Mouse (Mus musculus) heart, postnatal 10 days (tissue): ENCODE measurements around the gene Iqsec3. TPM values are rescaled to one million over a fixed set of nuclear protein-coding genes. Genes with fewer than 3 reads are reported as not detected.
A peak's percentile ranks its signal among the peaks of the same experiment; 100 is the strongest.

ENCODE experiments used
- DNase-seq, 2 experiments: peaks; one replicate each; pipeline ENCODE4 v3.0.0; 2021
- intact Hi-C: fragments of 180-260 bp; cut with DNase I; formaldehyde crosslinking; loops from one replicate; pipeline ENCODE4 v1.15.1; 2025
- total RNA-seq, 2 experiments: library from RNA; stranded (reverse); gene quantifications; 2 replicates each; pipeline ENCODE4 v1.2.3; 2021

The Iqsec3 gene
- total RNA-seq, 2 experiments from 2014 or later: 0.64 to 0.72 TPM

DNA sequence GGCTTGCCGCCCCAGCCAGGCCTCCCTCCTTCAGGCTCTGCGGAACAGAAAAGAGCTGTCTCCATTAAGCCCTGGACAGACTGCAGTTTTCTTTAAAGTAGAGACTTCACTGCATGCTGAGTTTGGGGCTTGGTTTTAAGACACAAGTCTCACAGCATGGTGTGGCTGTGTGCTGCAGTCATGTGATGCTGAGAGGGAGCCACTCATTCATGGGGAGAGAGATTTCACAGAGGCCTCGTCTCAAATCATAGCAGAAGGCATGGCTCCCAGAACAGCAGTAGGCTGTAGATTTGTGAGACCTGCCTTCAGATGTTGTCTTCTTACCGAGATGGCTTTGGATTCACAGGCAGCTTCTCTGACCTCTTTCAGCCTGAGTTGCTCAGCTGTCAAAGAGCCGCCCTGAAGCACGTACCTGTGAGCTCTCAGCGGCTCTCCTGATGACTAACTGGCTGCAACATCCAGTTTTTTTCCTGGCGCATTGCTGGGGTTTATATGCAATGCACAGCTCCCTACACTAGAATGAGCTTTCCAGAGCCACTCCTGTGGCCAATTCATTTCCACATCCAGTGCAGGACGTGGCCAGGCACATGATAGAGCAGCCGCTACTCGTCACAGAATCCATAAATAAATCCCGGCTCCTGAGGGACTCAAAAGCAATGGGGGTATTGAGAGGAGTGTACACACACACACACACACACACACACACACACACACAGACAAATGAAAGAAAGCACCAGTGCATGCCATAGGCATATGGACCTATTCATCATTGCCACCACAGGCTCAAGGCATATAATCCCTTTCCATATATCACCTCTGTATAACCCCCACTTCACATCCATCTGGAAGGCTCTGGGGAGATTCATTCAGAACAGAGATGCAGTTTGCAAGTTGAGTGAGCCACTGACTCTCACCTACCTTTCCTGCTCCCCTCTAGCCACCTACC, 18.7 kb downstream of the Iqsec3 start:
- no peak for DNase-seq
- intact Hi-C loops: no loop called here

DNA sequence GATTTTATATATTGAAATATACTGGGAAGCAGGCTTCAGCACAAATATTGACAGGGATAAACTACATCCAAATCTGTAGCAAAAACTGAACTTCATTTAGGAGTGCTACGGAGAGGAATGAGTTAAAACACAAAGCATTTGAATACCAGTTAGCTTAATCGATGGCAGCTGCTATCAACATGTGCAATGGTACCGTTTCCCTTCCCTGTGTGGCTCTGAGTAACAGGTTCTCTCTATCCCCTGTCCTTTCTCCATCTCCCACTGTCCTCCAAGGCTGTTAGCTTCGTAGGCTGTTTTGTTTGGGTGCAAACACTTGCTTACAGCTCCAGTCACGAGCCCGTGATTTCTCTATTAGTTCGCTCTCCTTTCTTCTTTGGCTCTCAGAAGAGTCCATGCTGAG, 19.7 kb downstream of the Iqsec3 start:
- no peak for DNase-seq
- intact Hi-C loops: no loop called here

DNA sequence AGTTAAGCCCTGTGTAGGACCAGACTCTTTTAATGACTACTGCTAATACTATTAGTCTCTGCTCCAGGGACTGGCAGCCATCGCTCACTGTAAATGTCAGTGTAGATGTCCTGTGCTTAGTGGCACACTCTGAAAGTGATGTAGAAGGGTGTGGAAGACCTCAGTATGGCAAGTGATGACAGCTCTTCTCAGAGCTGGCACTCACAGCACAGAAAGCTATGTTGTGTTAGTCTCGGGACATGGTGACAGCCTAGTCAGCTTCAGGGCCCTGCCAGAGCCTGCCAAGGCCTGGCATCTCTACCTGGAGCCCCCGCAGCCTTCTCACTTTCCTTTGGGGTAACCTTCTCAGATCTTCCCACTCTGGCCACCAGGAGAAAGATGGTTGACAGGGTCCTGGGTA, 21.8 kb downstream of the Iqsec3 start:
- intact Hi-C loops: no loop called here
- peak; percentile 27 to 52 for DNase-seq

DNA sequence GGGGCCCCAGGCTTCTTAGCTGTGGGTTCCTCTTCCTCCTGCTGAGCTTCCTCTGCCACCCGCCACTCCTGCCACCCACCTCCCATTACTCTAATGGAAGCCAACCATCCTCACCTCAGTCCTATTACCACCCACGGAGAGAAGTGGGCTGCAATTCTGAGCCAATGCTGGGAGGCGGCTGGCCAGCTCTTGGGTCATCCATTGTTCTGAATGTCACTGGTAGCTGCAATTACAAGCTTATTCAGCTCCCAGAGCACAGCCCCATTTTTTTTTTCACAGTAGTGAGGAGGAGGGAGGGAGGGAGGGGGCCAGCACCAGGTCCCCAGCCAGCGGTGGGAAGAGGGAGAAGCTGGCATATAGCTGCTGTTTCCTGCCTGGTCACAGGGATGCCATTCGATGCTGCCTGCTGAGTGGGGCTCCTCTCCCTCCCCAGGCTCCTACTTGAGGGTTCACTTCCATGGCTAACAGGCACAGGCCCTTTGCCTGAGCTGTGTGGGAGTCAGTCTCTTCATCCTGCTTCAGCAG, 32.7 kb downstream of the Iqsec3 start:
- intact Hi-C loops: no loop called here
- no peak for DNase-seq

DNA sequence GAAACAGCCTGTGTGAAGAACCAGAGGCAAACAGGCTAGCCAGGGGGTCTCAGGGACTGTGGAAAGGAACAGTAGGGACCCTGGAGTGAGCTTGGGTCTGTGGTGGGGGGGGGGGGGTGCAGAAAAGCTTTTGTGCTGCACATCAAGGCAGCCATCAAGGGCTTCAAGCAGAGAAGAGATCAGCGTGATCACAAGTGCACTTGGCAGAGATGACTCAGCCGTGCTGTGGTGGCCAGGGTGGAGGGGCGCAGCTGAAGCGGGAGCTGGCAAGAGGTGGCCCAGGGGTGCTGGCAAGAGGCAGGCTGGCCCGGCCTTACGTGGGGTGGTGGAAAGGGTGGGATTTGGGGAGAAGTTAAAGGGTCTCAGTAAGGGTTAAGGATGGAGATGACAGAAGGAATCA, 48.6 kb downstream of the Iqsec3 start:
- no peak for DNase-seq
- intact Hi-C loops: no loop called here

DNA sequence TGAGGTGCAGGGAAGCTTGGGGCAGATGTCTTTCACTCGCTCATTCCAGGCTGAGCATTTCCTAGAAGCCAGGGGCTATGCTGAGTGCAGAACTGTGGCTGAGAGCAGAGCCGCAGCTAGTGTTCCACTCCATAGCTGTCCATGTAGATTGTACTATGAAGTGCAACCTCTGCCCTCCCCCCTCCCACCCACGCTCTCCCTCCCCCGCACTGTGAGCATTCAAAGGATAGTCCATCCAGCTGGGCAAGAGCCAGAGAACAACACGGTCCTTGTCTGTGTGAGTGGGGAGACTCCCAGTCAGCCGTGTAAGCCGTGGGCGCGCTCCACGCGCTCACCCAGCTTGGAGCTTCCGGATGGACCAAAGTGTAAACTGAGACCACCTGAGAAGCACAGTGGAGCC, 49.1 kb downstream of the Iqsec3 start:
- intact Hi-C loops: no loop called here
- no peak for DNase-seq

DNA sequence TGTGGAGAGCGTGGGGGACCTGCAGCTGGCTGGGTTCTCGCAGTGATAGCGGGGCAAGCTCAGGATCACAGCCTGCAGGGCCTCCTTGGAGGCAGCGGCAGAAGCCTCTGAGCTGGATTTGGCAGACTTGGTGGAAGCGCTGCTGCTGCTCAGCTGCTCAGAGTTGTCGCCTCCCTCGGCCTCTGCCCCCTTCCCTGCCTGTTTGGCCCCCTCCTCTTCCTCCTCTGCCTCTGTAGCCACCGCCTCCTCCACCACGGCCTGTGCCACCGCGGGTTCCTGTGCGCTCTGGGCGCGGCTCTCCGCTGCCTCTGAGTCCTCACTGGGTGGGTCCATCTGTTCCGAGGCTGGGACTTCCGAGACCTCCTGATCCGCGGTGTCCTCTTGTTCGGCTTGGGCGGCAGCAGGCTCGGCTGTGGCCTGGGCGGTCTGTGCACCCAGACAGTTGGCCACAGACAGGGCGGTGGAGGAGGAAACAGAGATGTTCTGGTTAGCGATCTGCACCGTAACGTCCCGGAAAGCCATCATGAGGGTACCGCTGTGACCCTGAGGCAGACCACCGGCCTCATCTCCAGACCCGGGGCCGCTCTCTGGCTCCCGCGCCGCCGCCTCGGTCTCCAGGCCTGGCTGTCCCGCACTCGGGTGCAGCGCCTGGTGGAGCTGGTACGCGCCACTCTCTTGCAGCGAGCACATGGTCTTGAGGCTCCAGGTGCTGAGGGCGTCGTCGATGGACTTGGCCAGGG, 60.8 kb downstream of the Iqsec3 start:
- intact Hi-C loops: loop anchor here (5.0 kb wide), 1 partner anchor 120 kb away; no protein-coding TSS in a partner anchor
- peak in 1 of 2 experiments; percentile 2 for DNase-seq

DNA sequence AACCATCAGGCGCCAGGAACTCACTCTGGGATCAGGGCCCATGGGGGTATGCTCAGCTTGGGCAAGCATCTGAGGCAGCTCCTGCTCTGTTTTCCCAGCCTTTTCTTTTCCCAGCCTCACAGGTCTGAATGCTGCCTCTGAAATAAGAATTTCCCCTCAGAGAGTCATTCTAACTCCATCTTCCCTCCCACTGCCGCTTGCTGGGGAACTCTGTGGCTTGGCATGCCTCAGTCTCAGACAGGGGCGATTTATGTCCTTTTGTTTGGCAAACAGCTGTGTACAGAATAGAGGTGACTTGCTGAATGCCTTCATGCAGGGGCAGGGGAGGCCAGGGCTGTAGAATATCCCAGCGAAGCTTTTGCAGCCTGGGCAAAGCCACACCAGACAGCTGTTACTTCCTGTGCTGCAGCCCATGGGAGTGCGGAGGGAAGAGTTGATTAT, 65.9 kb downstream of the Iqsec3 start:
- no peak for DNase-seq
- intact Hi-C loops: no loop called here

DNA sequence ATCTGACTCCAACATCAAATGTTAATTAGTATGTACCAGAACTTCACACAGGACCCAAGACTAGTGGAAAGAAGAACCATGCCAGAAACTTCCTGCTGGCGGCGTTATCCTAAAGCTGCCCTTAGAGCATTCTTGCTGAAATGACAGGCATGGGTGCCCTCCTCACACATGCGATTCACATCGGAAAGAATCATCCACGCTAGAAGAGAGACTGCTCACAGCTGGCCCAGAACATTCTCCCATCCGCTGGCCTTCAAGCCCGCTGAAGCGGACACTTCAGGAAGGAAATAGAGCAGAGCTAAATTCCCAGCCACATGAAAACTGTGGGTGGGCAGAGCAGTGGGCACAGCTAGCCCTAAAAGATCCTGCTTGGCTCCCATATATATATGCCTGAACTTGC, 68.2 kb downstream of the Iqsec3 start:
- intact Hi-C loops: no loop called here
- DNase-seq: no peak

DNA sequence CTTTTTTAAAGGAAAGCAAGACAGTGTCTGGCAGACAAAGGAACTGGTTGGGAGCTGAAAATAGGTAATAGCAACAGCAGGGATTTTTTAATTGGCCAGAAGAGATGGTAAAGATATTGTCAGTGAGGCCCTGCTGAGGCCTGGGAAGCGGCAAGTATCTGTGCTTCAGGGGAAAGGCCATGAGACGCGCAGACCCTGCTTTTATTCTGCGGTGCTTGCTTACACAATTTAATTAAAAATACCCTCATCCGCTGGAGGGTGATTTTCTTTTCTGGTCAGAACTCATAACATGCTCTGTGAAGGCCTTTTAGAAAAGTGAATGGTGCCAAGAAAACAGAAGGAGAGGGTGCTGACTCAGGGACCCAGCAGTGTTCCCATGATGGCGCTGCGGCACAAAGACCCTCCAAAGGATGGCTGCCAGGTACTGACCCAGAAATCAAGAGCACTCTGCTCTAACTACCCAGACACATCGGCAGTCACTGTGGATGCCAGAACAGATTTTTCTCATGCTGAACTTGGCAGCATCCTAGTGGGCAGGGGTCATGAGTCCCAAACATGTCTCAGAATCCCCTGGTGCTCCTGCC, 70.7 kb downstream of the Iqsec3 start:
- intact Hi-C loops: no loop called here
- DNase-seq: no peak

DNA sequence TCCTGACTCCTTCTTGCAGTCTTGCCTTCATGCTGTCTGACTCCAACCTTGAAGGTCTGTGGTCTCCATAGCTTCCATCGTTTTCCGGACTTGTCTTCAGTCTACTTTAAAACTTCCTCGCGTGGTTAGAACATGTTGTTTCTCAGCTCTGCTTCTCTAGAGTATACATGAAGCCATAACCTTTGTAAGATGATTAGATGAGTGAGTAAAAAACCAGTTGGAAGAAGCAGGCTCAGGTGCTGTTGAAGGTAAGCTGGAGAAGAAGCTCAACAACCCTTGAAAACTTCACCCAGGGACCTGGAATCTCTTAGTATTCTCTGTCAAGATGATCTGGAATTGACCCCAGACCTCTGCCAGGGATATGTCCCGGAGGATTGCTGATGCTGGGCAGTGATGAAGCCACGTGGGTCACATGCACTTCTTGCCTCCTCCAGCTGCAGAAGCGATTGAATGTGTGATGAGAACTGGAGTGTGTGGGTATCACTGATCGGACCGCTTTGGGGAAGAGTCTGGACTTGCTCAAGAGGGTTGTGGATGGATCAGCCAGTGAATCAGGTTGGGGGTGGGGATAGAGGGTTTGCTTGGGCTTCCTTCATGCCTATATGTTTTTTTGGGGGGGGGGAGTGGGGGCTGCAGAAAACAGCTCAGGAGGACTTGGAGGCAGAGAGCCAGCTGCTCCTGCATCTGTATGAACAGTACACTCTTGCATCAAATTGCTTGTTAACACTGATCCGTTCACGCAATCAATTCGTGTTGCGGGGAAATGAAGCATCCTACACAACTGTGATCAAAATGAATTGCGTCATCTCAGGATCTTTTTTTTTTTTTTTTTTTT, 71.4 kb downstream of the Iqsec3 start:
- intact Hi-C loops: no loop called here
- no peak for DNase-seq

DNA sequence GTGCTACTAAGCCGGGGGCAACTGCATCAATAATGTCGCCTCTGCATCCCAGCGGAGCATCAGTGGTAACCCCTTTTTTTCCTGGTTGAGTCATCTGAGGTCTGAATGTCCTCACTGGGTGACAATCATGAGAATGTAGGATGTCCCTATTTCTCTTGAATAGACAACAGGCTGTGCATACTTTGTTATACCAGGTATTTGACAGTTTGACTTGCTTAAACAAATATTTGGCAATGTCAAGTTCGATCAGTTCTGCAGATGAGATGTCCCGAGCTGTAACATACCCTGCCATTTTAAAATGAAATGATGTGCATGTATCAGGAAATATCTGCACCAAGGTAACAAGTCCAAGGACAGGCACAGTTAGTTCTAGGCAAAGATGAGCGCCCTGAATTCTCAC, 72.3 kb downstream of the Iqsec3 start:
- DNase-seq: no peak
- intact Hi-C loops: no loop called here

DNA sequence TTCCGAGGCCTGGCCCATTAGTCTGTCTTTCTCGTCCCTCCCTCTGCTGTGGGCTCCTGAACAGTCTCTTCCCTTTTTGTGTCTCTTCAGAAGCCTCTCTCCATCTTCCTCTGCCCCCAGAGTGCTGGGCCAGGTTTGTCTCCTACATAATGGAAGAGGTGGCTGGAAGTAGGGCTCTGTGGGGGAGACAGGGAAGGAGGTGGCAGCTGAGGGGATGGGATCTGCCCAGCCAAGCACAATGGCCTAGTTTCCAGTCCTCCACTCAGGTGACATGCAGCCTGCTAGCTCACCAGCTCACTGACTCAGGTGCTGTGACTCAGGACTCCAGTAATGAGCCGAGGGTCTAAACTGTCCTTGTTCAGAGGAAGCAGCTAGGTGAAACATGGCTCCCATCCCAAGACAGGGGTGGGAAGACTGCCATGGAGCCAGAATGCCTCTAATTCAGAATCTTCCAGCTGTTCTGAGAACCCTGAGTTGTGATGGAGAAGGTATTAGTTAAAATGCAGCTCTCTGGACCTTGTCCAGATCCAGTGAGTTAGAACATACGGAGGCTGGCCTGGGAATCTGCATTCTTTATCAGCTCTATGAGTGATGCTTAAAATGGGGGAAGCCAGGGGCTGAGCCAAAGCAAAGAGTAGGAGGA, 80.7 kb downstream of the Iqsec3 start:
- no peak for DNase-seq
- intact Hi-C loops: no loop called here

DNA sequence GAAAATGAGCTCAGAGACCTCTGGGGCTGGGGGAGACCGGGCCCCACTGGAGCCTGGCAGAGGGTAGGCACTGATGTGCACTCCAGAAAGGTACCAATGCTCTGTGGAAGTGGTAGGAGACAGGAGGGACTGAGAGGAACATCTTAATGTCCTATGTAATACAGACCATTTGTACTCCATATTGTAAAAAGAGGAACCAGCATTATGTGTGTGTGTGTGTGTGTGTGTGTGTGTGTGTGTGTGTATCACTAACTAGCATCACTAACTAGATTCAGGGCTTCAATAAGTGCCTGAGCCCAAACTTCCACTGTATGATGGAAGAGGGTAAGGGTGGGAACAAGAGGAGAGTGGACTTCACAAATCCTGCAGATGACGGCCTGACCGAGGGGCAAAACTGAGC, 88.1 kb downstream of the Iqsec3 start:
- intact Hi-C loops: no loop called here
- DNase-seq: no peak

DNA sequence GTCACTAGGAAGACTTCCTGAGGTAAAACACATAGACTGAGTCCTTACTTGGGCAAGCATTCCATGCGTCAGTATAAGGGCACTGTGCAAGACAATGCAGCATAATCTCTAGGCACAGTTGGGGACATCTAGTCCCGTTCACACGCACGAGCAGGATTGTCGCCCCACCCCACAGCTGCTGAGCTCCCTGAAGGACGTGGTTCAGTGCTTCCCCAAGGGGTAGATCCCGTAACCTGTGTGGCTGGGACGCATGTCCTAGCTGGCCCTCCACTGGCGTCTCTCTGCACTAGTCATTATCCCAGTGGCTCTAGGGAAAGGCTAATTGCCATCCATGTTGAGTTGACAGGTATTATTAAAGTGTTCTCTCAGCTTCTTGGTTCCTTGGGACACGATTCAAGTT, 91.4 kb downstream of the Iqsec3 start:
- DNase-seq: no peak
- intact Hi-C loops: no loop called here

DNA sequence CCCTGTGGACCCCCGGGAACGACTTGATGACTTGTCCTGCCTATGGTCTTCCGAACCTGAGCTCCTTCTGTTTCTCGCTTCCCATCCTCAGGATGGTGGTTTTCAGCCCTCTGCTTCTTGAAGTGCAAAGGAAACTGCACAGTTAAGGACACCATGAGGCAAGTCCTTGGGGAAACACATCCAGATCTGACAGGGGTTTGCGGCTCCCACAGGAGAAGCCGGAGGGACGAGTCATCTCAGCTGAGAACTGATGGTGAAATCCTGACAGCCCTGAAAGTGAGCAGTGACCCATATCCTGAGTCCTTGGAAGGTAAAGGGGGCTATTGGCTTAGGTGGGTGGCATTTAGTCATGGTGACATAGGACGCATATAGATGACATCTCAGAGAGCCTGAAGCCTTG, 92.9 kb downstream of the Iqsec3 start:
- no peak for DNase-seq
- intact Hi-C loops: no loop called here

DNA sequence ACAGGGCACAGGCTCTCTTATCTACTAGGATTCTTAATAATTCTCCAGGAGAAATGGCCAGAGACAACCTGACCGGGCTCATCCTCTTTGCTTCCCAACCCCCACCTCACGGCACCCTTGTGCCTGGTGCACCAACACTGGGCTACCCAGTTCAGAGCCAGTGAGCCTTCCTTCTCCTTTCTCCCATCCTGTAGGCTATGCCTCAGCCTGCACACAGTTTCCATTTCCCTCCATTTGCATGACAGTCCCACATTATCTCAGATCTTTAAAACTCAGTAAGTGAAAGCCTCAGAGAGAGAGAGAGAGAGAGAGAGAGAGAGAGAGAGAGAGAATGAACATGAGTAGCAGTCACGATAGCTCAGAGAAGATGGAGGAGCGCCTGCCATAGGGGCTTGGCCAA, 95.2 kb downstream of the Iqsec3 start:
- intact Hi-C loops: no loop called here
- no peak for DNase-seq

DNA sequence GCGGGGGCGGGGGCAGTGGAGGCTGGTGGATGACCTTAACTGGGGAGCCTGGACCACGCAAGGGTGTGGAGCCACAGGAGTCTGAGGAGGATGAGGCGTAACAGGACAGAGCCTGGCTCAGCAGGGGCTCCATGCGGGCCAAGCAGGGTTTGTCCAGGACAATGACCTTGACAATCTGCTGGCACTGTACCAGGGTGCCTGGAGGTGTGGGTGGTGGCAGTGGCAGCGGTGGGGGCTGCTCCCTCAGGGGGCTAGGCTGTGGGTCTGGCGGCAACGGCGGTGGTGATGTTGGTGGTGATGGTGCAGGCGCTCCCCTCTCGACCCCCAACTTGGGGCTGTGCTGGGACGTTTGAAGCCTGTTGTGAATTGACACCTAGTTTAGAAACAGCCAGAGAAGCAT, 97.3 kb downstream of the Iqsec3 start:
- DNase-seq: no peak
- intact Hi-C loops: no loop called here

DNA sequence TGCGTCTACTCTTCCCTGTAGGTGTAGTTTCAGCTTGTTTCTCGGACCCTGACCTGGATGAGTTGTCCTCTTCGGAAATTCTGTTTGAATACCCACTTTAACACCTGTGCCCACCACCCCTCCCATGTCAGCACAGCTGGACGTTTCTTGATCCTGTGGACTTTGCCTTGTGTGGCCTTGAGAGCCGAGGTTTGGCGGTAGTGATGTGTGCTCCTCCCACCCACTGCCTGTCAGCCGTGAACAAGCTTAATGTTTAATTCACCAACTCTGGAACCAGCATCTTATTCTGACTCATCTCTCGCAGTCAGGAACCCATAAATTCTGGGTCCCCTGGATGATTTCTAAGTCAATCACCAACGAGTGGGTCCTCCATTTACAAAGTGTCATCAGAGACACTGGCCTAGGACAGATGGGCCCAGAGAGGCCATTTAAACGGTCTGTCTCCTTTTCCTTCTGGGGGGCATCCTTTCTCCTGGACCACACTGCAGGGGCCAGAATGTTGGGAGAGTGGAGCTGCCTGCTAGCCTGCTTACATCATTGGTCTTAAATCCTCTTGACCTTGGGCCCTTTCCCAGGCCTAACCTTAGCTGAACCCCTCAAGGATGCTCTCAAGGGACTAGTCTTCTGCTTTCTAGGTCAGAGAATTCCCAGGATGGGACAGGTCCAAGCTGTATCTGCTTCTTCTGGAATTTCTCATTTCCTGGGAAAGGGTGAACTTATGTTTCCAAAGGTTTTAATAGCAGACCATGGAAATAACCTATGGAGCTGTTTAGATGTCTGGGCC, 102.1 kb downstream of the Iqsec3 start:
- intact Hi-C loops: no loop called here
- peak; percentile 28 to 33 for DNase-seq
